Mouse (Mus musculus): ENCODE results near the gene Ctf2. TPM values are rescaled to one million over a fixed set of nuclear protein-coding genes. Genes with fewer than 3 reads are reported as not detected.

Gene Ctf2
- total and polyA plus RNA-seq, 2 experiments, result not detected

DNA sequence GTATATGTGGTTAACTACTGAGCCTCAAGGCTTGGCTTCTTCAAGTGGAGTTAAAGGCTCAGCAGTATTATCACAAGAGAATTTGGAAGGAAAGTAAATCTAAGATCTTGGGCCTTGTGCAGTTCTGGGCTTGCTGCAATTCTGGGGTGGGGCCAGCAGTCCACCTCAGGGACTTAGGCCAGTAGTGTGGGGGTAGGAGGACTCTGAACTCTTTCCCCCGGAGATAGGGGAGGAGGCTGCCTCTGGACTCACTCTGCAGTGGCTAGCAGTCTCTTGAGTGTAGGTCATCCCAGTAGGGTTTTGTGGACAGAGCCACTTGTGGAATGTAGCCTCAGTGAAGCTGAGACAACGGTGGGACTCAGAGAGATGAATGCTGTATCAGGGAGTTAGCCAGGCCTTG lies 33.8 kb upstream of the Ctf2 start:
- Histone ChIP-seq H3K27ac (replicated peaks; ENCODE audit: insufficient read depth, low read depth, low read length) (no peak overlapping the region), H3K36me3 (ENCODE audit: control insufficient read depth, insufficient read depth, low read length) (peaks cover 5% of the 10 kb centered on the region; the same call in 1 of the 2 replicates), H3K9ac (ENCODE audit: low read depth, low read length) (no peak overlapping the region), H3K79me2 (ENCODE audit: control insufficient read depth, insufficient read depth, low read length) (no peaks in the 10 kb centered on the region; the same call in 1 of the 2 replicates), H3K4me3 (ENCODE audit: insufficient read depth, low read depth, low read length) (no peak overlapping the region), H3K27me3 (ENCODE audit: control insufficient read depth, insufficient read depth, low read length) (no peaks in the 10 kb centered on the region), H3K4me1 (ENCODE audit: control insufficient read depth, insufficient read depth, low read length) (peaks cover 5% of the 10 kb centered on the region)
- 34% methylated on average over 2 of the region's 2 CpGs for WGBS
- TF ChIP-seq POLR2A (IDR thresholded peaks at IDR 0.05; ENCODE audit: extremely low read depth, insufficient read depth, low read length) (no peak), CTCF (IDR thresholded peaks at IDR 0.05; ENCODE audit: low read depth, low read length) (no peak)
- DNase-seq (ENCODE audit: extremely low read depth, low read depth, low spot score), result no peak

DNA sequence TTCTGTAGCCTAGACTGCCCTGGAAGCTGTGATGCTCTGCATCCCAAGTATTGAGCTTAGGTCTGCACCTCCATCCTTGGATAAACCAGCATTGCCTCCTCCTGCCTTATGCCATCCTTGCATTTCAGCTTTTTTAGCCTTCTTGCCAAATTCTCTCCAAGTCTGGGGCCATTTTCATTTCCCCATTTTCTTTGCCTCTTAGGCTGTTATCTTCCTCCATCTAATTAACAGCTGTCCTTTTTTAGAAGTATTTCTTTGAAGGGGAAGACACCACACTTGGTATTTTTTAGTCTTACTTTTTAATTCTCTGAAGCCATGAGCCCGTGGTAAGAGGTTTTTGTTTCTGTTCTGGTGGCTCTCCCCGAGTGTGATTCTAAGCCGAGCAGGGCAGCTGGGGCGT lies 31.7 kb upstream of the Ctf2 start:
- H3K4me3 ChIP-seq (ENCODE audit: insufficient read depth, low read depth, low read length), result no peak overlapping the region
- WGBS, result 90% methylated on average over 4 of the region's 4 CpGs
- no peak overlapping the region for H3K27ac ChIP-seq (replicated peaks; ENCODE audit: insufficient read depth, low read depth, low read length)
- H3K4me1 ChIP-seq (ENCODE audit: control insufficient read depth, insufficient read depth, low read length), result no peaks in the 10 kb centered on the region
- TF ChIP-seq POLR2A (IDR thresholded peaks at IDR 0.05; ENCODE audit: extremely low read depth, insufficient read depth, low read length), result no peak
- no peak for TF ChIP-seq CTCF (IDR thresholded peaks at IDR 0.05; ENCODE audit: low read depth, low read length)
- peaks cover 5% of the 10 kb centered on the region; the same call in 1 of the 2 replicates for H3K36me3 ChIP-seq (ENCODE audit: control insufficient read depth, insufficient read depth, low read length)
- DNase-seq (ENCODE audit: extremely low read depth, low read depth, low spot score), result no peak
- no peaks in the 10 kb centered on the region for H3K27me3 ChIP-seq (ENCODE audit: control insufficient read depth, insufficient read depth, low read length)
- H3K79me2 ChIP-seq (ENCODE audit: control insufficient read depth, insufficient read depth, low read length), result no peaks in the 10 kb centered on the region
- no peak overlapping the region for H3K9ac ChIP-seq (ENCODE audit: low read depth, low read length)

DNA sequence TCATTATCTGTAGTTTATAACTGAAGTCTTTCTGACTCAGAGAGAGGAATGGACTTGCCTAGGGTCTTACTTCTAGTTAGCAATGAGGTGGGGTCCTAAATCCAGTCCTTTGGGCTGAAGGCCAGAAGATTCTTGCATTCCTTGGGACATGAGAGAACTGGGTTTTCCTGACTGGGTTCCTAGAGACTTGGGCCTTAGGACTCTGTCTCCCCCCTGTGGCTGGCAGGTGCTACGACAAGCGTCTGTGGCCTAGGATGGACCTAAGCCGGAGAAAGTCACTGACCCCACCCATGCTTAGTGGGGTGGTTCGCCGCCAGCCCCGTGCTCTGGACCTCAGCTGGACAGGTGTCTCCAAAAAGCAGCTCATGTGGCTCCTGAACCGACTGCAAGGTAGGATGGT lies 29.1 kb upstream of the Ctf2 start:
- 13% methylated on average over 7 of the region's 7 CpGs for WGBS
- DNase-seq (ENCODE audit: extremely low read depth, low read depth, low spot score), result peak; percentile 41
- no peak for TF ChIP-seq POLR2A (IDR thresholded peaks at IDR 0.05; ENCODE audit: extremely low read depth, insufficient read depth, low read length)
- peak; percentile 96 for TF ChIP-seq CTCF (IDR thresholded peaks at IDR 0.05; ENCODE audit: low read depth, low read length)

DNA sequence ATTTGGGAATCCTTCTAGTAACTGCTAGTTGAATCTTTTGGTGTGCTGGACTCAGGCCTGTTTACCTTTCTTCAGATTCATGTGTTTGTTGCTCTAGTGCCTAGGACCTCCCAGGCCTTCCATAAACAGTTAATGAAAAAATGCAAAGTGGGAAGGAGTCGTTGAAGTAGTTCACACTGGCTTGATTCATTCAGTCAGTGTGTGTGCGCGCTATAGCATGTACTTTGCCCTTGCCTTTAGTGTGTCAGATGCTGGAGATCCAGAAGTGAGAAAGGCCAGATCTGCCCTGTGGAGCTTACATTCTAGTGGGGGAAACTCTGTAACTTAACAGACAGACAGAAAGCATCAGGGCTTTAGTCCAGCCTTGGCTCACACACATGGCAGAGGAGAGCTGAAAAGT lies 28.5 kb upstream of the Ctf2 start:
- H3K4me3 ChIP-seq (ENCODE audit: insufficient read depth, low read depth, low read length), result no peak overlapping the region
- WGBS, result 82% methylated on average over 3 of the region's 3 CpGs
- H3K9ac ChIP-seq (ENCODE audit: low read depth, low read length), result no peak overlapping the region
- peaks cover 5% of the 10 kb centered on the region; the same call in 1 of the 2 replicates for H3K36me3 ChIP-seq (ENCODE audit: control insufficient read depth, insufficient read depth, low read length)
- no peaks in the 10 kb centered on the region for H3K4me1 ChIP-seq (ENCODE audit: control insufficient read depth, insufficient read depth, low read length)
- H3K79me2 ChIP-seq (ENCODE audit: control insufficient read depth, insufficient read depth, low read length), result no peaks in the 10 kb centered on the region
- H3K27me3 ChIP-seq (ENCODE audit: control insufficient read depth, insufficient read depth, low read length), result no peaks in the 10 kb centered on the region
- H3K27ac ChIP-seq (replicated peaks; ENCODE audit: insufficient read depth, low read depth, low read length), result no peak overlapping the region
- DNase-seq (ENCODE audit: extremely low read depth, low read depth, low spot score), result no peak
- no peak for TF ChIP-seq POLR2A (IDR thresholded peaks at IDR 0.05; ENCODE audit: extremely low read depth, insufficient read depth, low read length)
- TF ChIP-seq CTCF (IDR thresholded peaks at IDR 0.05; ENCODE audit: low read depth, low read length), result no peak

More for the DNA sequence above, 29.1 kb upstream of the Ctf2 start:
- Histone ChIP-seq H3K27me3 (ENCODE audit: control insufficient read depth, insufficient read depth, low read length) (no peaks in the 10 kb centered on the region), H3K27ac (replicated peaks; ENCODE audit: insufficient read depth, low read depth, low read length) (no peak overlapping the region), H3K4me1 (ENCODE audit: control insufficient read depth, insufficient read depth, low read length) (no peaks in the 10 kb centered on the region), H3K9ac (ENCODE audit: low read depth, low read length) (no peak overlapping the region), H3K79me2 (ENCODE audit: control insufficient read depth, insufficient read depth, low read length) (no peaks in the 10 kb centered on the region), H3K4me3 (ENCODE audit: insufficient read depth, low read depth, low read length) (no peak overlapping the region), H3K36me3 (ENCODE audit: control insufficient read depth, insufficient read depth, low read length) (peaks cover 5% of the 10 kb centered on the region; the same call in 1 of the 2 replicates)

DNA sequence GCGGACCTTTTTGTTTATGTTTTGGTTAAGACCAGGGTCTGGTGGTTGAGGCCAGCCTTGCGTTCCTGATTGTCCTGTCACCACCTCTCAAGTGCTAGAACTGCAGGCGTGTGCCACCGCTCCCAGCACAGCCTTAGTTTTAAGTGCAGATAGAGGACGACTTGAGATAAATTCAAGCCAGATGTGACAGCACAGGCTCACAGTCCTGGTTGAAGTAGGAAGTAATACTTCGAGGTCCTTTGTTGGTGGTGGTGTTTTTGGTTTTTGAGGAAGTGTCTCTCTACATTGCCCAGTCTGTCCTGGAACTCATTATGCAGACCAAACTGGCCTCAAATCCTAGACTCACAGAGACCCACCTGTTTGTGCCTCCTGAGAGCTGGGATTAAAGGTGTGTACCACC lies 27.8 kb upstream of the Ctf2 start:
- Histone ChIP-seq H3K4me1 (ENCODE audit: control insufficient read depth, insufficient read depth, low read length) (no peaks in the 10 kb centered on the region), H3K36me3 (ENCODE audit: control insufficient read depth, insufficient read depth, low read length) (peaks cover 5% of the 10 kb centered on the region; the same call in 1 of the 2 replicates), H3K9ac (ENCODE audit: low read depth, low read length) (no peak overlapping the region), H3K27ac (replicated peaks; ENCODE audit: insufficient read depth, low read depth, low read length) (no peak overlapping the region), H3K27me3 (ENCODE audit: control insufficient read depth, insufficient read depth, low read length) (no peaks in the 10 kb centered on the region), H3K4me3 (ENCODE audit: insufficient read depth, low read depth, low read length) (no peak overlapping the region), H3K79me2 (ENCODE audit: control insufficient read depth, insufficient read depth, low read length) (no peaks in the 10 kb centered on the region)
- TF ChIP-seq POLR2A (IDR thresholded peaks at IDR 0.05; ENCODE audit: extremely low read depth, insufficient read depth, low read length) (no peak), CTCF (IDR thresholded peaks at IDR 0.05; ENCODE audit: low read depth, low read length) (no peak)
- DNase-seq (ENCODE audit: extremely low read depth, low read depth, low spot score), result no peak
- WGBS, result 86% methylated on average over 6 of the region's 6 CpGs

DNA sequence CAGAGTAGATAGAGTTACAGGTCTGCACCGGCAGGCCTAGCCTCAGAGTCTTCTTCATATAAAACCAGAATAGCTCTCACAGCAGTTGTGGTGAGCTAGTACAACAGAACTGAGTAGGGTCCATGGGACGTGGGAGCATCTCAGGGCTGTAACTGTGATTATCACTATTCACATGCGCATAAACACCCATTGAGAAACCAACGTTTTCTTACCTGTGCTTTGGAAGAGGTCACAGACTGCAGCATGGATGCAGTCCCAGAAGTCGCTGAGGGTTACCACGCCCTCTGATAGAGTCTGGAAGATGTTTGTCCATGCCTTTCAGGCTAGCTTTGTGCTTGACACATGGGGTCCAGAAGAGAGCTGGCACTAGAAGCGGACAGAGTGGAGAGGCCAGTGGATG lies 21.8 kb upstream of the Ctf2 start:
- WGBS, result 90% methylated on average over 7 of the region's 7 CpGs
- Histone ChIP-seq H3K4me1 (ENCODE audit: control insufficient read depth, insufficient read depth, low read length) (no peaks in the 10 kb centered on the region), H3K4me3 (ENCODE audit: insufficient read depth, low read depth, low read length) (no peak overlapping the region), H3K27me3 (ENCODE audit: control insufficient read depth, insufficient read depth, low read length) (no peaks in the 10 kb centered on the region), H3K36me3 (ENCODE audit: control insufficient read depth, insufficient read depth, low read length) (peaks cover 7% of the 10 kb centered on the region; the same call in 1 of the 2 replicates), H3K79me2 (ENCODE audit: control insufficient read depth, insufficient read depth, low read length) (no peaks in the 10 kb centered on the region), H3K27ac (replicated peaks; ENCODE audit: insufficient read depth, low read depth, low read length) (no peak overlapping the region), H3K9ac (ENCODE audit: low read depth, low read length) (no peak overlapping the region)
- no peak for DNase-seq (ENCODE audit: extremely low read depth, low read depth, low spot score)
- TF ChIP-seq CTCF (IDR thresholded peaks at IDR 0.05; ENCODE audit: low read depth, low read length) (no peak), POLR2A (IDR thresholded peaks at IDR 0.05; ENCODE audit: extremely low read depth, insufficient read depth, low read length) (no peak)
